Mouse (Mus musculus): ENCODE measurements around the gene V1rd19. TPM values are rescaled to one million over a fixed set of nuclear protein-coding genes. Genes with fewer than 3 reads are reported as not detected.
"Not testable (repeated sequence)": the region's sequence is repeated elsewhere in the genome, so short reads cannot be mapped to it uniquely, and the experiment has no call there.

V1rd19 gene
- polyA plus RNA-seq (2012; ENCODE audit: insufficient read depth, insufficient read length, missing spikeins): not detected in 2 replicates

DNA sequence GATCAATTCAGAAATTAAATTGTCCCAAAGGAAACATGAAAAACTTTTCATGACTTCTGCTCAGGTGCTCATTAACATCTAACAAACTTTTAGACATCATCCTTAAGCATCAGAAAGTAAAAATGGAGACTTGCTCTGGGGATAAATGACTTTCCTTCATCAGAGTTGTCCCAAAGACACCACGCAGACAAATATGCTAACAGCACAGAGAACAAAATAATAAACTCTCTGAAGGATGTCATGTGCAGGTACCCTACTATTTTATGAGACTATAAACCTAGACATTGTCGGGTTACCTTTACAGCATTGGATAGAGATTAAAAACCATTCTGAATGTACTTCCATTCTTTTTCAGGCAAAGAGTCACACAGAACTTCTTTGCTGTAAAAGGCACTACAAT, at the start of gene V1rd19:
Gene V1rd19, plus strand, starts transcription at position 301 of the 400 bp plus-strand sequence.
- no peak within 1 kb of the TSS for H3K4me3 ChIP-seq (ENCODE audit: insufficient read depth, low read depth, low read length)
- no peak within 1 kb of the TSS for H3K27ac ChIP-seq (replicated peaks; ENCODE audit: low read depth, low read length)
- H3K4me1 ChIP-seq (ENCODE audit: control insufficient read depth, insufficient read depth, insufficient read length, low read length): no peaks in the 10 kb centered on the region

DNA sequence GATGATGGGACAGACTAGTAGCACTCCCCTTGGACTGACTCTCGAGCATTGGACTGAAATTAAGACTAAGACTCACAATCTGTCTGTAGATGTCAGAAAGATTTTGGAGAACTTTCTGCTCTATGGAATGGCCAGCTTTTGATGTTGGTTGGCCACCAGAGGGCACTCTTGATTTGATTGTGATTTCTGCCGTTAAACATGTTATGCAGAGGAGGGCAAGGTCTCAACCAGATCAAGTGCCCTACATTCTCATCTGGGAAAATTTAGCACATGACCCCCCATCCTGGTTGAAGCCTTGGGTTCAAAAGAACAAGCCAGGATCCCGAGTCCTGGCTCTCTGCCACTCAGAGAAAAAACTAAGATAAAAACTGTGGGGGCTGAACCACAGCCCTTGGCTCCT, 33.4 kb upstream of the V1rd19 start:
- not testable (repeated sequence) for H3K4me1 ChIP-seq (ENCODE audit: control insufficient read depth, insufficient read depth, insufficient read length, low read length); H3K4me3 ChIP-seq (ENCODE audit: insufficient read depth, low read depth, low read length); H3K27ac ChIP-seq (replicated peaks; ENCODE audit: low read depth, low read length)

DNA sequence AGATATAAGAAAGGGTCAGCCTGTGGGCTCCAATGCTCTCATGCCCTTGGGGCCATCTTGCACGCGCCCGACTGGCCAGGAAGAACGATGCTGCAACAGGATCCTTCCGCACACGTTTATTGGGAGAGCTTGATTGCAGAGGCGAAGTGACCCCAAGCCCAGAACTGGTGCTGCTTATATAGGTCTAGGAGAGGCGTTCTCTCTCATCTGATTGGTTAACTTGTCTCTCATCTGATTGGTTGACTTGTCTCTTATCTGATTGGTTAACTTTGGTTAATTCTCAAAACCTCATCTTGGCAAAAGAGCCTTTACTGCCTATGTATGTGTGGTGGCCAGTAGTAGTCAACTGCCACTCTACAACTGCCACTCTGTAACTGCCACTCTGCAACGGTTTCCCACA, 27.2 kb upstream of the V1rd19 start, which contains the start of gene Vmn1r181:
Gene Vmn1r181, plus strand, starts transcription at position 301 of the 400 bp plus-strand sequence.
- H3K4me3 ChIP-seq (ENCODE audit: insufficient read depth, low read depth, low read length): not testable (repeated sequence)

GRCm38 (mm10) chr7:24052660-24053304, 51.3 kb downstream of the V1rd19 start, which contains the start of gene Vmn1r183:
TSS of gene Vmn1r183 (plus strand) at chr7:24053254.
- Histone ChIP-seq H3K27ac (replicated peaks; ENCODE audit: low read depth, low read length) (no peak within 1 kb of the TSS), H3K4me3 (ENCODE audit: insufficient read depth, low read depth, low read length) (no peak within 1 kb of the TSS), H3K4me1 (ENCODE audit: control insufficient read depth, insufficient read depth, insufficient read length, low read length) (no peaks in the 10 kb centered on the region)

More for the DNA sequence above, 27.2 kb upstream of the V1rd19 start, which contains the start of gene Vmn1r181:
- not testable (repeated sequence) for H3K4me1 ChIP-seq (ENCODE audit: control insufficient read depth, insufficient read depth, insufficient read length, low read length); H3K27ac ChIP-seq (replicated peaks; ENCODE audit: low read depth, low read length)

Other genes starting within 250 kb of the V1rd19 start
- gene Vmn1r174, start 249.4 kb upstream of the V1rd19 start, polyA plus RNA-seq (2012; ENCODE audit: insufficient read depth, insufficient read length, missing spikeins): not detected in 2 replicates
- gene Vmn1r175, start 191.0 kb upstream of the V1rd19 start, polyA plus RNA-seq (2012; ENCODE audit: insufficient read depth, insufficient read length, missing spikeins): not detected in 2 replicates
- gene Vmn1r176, start 164.3 kb upstream of the V1rd19 start, polyA plus RNA-seq (2012; ENCODE audit: insufficient read depth, insufficient read length, missing spikeins): not detected in 2 replicates
- gene Vmn1r177, start 135.2 kb upstream of the V1rd19 start, polyA plus RNA-seq (2012; ENCODE audit: insufficient read depth, insufficient read length, missing spikeins): not detected in 2 replicates
- gene Vmn1r178, start 109.7 kb upstream of the V1rd19 start, polyA plus RNA-seq (2012; ENCODE audit: insufficient read depth, insufficient read length, missing spikeins): not detected in 2 replicates
- gene Vmn1r179, start 74.7 kb upstream of the V1rd19 start, polyA plus RNA-seq (2012; ENCODE audit: insufficient read depth, insufficient read length, missing spikeins): not detected in 2 replicates
- not detected in 2 replicates for gene Vmn1r180, start 51.1 kb upstream of the V1rd19 start, polyA plus RNA-seq (2012; ENCODE audit: insufficient read depth, insufficient read length, missing spikeins)
- not detected in 2 replicates for gene Vmn1r181, start 27.1 kb upstream of the V1rd19 start, polyA plus RNA-seq (2012; ENCODE audit: insufficient read depth, insufficient read length, missing spikeins)
- gene Vmn1r183, start 51.6 kb downstream of the V1rd19 start, polyA plus RNA-seq (2012; ENCODE audit: insufficient read depth, insufficient read length, missing spikeins): not detected in 2 replicates
- 11.1 and 11.7 TPM in 2 replicates for gene Zfp180, start 80.2 kb downstream of the V1rd19 start, polyA plus RNA-seq (2012; ENCODE audit: insufficient read depth, insufficient read length, missing spikeins)
- 1.4 and 1.5 TPM in 2 replicates for gene Zfp112, start 110.6 kb downstream of the V1rd19 start, polyA plus RNA-seq (2012; ENCODE audit: insufficient read depth, insufficient read length, missing spikeins)
- 2.4 and 4.4 TPM in 2 replicates for gene Zfp235, start 132.5 kb downstream of the V1rd19 start, polyA plus RNA-seq (2012; ENCODE audit: insufficient read depth, insufficient read length, missing spikeins)
- gene Zfp114, start 173.4 kb downstream of the V1rd19 start, polyA plus RNA-seq (2012; ENCODE audit: insufficient read depth, insufficient read length, missing spikeins): not detected in 2 replicates
- gene Zfp111, start 209.8 kb downstream of the V1rd19 start, polyA plus RNA-seq (2012; ENCODE audit: insufficient read depth, insufficient read length, missing spikeins): 1.5 and 1.7 TPM in 2 replicates
- gene Zfp109, start 235.9 kb downstream of the V1rd19 start, polyA plus RNA-seq (2012; ENCODE audit: insufficient read depth, insufficient read length, missing spikeins): 0.46 TPM in 1 of 2 replicates, not detected in the other